Mouse (Mus musculus): ENCODE results near the gene Lcn12.

Gene Lcn12

DNA sequence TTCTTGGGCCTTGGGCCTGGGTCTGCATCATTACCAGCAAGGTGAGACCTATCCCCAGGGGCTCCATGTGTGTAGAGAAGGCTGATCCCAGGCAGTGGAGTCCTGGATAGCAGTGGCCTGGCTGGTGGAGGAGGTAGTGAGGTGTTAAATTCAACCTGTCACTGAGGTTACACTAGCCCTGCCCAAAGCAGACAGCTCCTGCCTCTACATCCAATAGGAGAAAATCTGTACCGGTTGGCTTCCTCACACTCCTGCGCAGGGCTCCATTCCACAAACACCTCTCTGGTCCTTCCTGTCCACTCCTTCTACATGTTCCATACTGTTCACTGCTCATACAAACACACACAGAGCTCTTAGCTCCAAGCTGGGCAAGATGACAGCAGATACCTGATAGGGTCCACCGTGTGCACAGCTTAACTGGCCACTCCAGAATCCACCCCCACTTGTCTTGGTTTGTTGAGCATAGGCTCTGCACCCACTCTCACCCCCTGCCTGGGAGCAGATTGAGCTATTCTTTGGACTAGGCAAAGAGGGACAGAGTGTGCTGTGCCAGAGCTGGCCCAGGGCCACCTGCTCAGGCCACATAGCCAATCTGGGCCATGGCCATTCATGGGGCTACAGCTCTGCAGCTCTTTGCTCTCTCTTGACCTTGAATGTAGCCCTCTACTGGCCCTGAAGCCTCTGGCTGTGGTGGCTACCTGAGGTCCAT, 15.6 kb downstream of the Lcn12 start:
- no peak for TF ChIP-seq GATA4 (IDR thresholded peaks at IDR 0.05; ENCODE audit: insufficient replicate concordance, low read length)

DNA sequence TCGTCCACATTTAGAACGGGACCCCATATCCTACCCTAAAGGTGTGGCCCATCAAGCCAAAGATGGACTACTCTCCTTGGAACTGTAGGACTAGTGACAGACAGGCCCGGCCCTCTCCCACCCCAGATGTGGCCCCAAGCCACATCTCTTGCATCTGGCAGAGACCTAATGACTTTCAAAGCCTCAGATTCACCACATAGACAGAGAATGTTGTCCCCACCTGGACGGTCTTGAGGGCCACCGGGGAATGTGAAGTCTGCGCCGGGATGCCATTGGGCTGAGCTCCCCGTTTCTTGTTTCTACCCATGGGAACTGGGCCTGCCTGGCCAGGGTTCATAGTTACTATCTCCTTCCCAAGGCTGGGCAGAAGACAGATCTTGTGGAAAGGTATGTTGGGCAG, 16.2 kb downstream of the Lcn12 start:
- no peak for TF ChIP-seq GATA4 (IDR thresholded peaks at IDR 0.05; ENCODE audit: insufficient replicate concordance, low read length)

DNA sequence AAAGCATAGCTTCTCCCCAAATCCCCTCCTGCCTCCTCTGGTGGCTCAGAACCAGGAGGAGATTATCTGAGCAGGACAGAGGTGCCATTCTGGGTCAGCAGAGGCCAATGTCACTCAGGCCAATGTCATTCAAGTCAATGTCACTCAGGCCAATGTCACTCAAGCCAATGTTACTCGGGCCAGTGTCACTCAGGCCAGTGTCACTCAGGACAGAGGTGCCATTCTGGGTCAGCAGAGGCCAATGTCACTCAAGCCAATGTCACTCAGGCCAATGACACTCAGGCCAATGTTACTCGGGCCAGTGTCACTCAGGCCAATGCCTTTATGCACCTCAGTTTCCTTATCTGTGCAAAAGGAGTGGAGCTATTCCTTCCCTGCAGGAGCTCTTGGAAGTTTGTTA, 21.2 kb downstream of the Lcn12 start:
- TF ChIP-seq GATA4 (IDR thresholded peaks at IDR 0.05; ENCODE audit: insufficient replicate concordance, low read length): peak; percentile 43; the same call in 1 of the 2 replicates

DNA sequence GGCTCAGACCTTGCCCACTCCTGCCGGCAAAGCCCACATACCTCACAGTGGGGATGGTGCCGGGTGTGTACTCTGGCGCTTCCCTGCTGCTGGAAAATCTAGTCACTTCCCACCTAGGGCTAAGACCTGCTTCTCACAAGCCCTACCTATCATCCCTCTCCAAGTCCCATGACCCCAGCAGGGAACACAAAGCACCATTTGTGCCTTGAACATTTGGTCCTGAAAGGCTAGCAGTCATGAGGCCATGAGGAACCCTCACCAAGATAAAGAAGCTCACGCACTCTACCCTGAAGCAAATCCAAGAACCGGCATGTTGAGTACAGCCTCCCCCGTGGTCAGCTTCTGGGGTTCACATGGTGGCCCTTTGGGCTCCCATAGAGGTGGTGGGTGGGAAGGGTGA, 23.7 kb downstream of the Lcn12 start, which contains the start of gene Ptgds:
Gene Ptgds (minus strand): TSS at position 78 of the 400 bp plus-strand sequence.
- no peak for TF ChIP-seq GATA4 (IDR thresholded peaks at IDR 0.05; ENCODE audit: insufficient replicate concordance, low read length)

DNA sequence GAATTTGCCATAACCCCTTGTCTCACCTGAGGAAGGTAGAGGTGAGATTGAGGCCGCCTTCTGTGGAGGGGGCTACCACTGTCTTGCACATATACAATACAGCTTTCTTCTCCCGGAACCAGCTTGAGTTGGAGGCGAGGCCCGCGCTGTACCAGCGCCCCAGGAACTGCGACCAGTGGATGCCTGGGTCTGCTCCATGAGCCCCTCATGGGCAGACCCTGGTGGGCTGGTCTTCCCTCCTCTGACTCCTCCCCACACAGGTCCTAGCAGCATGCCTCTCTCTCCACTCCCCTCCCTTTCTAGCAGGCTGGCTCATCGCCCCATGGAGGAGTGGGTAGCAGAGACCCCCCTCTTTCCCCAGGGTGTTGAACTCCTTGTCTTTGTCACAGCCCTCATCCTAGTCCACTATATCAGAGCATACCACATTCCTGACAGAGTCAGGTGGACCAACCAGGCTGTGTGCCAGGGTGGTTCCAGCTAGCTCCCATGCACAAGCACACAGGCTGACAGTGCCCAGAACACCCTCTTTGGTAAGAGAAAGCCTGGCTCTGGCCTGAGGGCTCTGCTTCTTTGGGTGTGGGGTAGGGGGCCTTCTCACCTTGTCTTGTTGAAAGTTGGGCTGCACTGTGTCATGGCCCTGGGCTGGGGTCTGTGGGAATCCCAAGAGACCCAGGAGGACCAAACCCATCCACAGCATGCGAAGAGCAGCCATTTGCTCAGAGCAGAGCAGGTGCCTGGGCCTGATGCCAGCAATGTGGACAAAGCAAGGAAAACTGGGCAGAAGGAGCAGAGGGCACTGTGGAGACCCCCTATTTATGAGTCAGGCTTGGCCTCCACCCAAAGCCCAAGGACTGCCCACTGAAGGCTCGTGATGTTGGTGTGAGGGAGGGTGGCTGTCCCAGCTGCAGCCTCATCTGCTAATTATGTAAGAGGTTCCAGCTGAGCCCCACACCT, 24.5 kb downstream of the Lcn12 start:
- TF ChIP-seq GATA4 (IDR thresholded peaks at IDR 0.05; ENCODE audit: insufficient replicate concordance, low read length): no peak

DNA sequence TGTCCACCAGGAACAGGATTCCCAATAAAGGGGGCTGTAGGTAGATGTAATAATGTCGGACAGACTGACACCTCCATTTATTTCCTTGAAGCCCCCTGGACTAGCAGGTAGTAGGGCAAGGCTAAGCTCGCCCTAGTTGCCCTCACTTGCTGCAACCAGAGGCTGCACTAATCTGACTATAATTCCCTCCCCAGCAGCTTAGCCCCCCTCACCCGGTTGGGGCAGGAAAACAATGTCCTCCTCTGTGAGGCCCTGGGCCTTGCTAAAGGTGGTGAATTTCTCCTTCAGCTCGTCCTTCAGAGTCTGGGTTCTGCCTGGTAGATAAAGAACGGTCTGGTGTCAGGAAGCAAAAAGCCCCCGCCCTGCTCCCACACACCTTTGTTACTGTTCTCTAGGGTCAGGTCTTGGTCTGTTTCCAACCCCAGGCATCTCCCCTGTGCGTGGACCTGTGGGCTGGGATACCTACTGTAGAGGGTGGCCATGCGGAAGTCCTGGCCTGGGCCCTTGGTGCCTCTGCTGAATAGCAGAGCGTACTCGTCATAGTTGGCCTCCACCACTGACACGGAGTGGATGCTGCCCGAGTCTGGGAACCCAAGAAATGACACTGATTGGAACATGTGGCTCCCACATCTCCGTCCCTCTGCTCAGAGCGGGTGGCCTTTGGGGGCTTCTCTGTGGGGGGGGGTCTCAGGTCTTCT, 26.0 kb downstream of the Lcn12 start:
- TF ChIP-seq GATA4 (IDR thresholded peaks at IDR 0.05; ENCODE audit: insufficient replicate concordance, low read length): no peak

DNA sequence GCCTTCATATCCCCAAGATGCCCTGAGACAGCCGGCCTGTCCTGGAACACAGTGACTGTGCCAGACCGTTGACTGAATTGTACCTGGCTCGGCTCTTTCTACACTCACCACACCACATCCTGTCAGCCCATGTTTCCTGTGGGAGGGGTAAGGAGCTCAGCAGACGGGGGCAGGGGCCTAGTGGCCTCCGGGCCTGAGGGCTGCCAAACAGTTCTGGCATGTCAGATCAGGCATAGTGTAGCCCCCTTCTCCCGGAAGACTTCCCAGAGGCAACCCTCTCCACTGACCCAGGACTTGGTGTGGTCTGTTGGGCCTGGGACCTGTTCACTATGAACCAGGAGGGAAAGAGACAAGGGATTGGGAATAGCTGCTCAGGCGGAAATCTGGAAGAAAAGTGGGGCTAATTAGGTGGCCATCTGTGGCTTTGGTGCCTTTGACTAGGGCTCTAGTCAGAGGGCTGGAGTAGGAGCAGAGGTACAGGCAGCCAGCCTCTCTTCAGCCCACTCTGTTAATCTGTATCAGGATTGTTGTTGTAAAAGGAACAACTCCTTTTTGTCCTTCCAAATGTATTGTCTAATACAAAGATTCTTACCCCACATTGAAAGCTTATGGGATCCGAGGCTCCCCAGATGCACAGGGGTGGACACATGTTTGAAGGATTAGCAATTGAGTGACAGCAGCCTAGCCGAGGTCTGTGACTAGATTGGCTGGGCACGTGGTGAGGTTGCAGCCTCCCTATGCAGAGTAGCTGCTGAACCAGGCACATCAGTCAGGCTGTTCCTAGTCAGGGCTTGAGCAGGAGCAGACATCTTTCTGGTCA, 27.7 kb downstream of the Lcn12 start:
- TF ChIP-seq GATA4 (IDR thresholded peaks at IDR 0.05; ENCODE audit: insufficient replicate concordance, low read length): no peak

DNA sequence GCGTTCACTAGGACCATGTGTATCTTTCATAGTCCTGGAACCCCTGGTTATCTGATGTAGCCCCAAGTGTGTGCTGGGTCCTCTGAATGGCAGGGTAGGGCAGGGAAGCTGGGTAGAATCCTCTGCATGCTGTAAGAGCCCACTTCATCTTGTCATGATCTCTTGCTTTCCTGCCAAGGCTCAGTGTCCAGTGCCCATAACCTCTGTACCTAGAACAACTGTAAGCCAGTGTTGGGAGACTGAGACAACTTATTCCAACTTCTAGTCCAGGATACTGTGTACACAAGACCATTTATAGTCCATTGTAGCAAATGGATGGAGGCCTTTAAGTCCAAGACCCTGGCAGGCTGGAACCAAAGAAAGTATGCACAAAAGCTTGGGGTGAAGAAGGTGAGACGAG, 28.5 kb downstream of the Lcn12 start:
- no peak for TF ChIP-seq GATA4 (IDR thresholded peaks at IDR 0.05; ENCODE audit: insufficient replicate concordance, low read length)

DNA sequence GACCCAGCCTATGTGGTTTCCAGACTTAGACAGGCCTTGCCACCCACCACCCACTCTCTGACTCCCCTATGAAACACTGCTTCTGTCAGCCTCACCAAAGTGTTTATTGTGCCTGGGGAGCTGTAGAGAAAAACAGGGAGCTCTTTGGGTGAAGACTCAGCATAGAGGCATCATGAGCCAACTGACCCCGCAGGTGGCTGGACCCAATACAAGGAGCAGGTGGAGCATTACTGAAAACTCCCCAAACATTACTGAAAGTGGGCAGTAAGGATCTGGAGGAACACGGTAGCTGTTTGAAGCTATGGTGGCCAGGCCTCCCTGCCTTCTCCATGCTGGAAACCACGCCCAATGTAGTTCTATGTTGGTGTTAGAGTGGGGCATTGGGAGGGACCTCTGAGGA, 30.1 kb downstream of the Lcn12 start:
- no peak for TF ChIP-seq GATA4 (IDR thresholded peaks at IDR 0.05; ENCODE audit: insufficient replicate concordance, low read length)

DNA sequence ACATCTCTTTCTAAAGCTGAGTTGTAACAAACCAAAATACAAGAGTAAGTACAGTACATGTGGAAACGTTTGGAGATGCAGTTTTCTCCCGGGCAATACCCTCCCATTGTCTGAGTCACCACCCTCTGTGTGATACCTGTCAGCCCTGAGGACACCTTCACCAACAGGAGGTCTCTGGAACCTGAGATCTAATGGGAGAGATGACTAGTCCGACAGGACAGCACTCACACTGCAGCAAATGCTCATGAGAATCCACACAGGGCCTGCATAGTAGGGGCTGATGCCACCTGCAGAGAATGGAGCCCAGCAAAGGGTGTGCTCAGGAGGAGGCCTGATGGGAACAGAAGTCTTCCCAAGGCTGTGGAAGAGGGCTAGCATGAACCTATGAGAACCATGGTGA, 32.3 kb downstream of the Lcn12 start:
- TF ChIP-seq GATA4 (IDR thresholded peaks at IDR 0.05; ENCODE audit: insufficient replicate concordance, low read length): no peak

DNA sequence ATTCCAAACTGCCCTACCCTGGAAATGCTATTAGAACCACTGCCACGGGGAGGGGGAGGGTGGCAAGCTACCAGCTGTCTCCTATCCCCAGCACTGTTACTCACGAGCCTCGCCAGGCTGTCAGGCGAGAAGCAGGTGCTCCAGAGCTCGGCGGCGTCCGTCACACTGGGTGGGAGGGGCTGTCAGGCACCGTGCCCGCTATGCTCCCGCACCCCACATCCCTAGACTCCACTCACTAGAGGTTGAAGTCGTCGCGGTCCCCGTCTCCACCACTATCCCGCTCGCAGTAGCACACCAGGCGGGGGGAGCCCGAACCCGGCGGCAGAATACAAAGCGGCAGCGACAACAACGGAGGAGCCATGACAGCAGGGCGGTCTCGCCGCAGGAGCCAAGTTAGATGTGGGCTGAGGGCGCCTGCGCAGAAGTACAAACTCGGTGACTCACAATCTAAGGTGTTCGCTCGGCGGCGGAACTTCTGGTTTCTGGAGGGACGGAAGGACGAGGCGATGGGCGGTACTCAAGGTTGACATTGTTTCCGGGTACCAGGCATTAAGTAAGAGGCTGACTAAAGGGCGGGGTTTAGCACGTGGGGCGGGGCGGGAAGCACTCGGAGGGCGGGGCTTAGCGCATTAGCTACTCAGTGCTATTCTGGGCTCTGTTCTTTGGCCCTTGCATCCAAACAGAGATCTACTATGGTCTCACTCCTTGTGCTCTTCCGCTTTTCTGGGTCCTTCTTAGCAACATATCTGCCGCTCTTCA, 33.0 kb downstream of the Lcn12 start, which contains the start of gene Paxx:
Gene Paxx (minus strand): TSS at position 544 of the 759 bp plus-strand sequence.
- no peak; the same call in 1 of the 2 replicates for TF ChIP-seq GATA4 (IDR thresholded peaks at IDR 0.05; ENCODE audit: insufficient replicate concordance, low read length)

DNA sequence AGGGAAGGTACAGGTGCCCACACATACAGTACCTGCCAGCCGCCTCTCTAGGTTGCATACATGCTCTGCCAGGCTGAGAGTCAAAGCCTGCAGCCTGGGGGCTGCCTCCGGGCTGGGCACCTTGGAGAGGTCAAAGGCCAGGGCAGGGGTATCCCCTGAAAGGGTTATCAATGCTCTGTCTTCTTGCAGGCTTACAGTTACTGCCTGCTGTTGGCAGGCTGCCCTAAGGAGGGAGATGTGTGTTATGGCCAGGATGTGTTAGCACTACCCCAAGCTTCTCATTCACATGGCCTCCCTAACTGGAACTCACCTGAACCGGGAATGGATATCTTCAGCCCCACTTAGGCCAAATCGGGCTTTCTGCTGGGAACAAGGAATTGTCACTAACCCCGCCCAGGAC, 33.6 kb downstream of the Lcn12 start:
- no peak for TF ChIP-seq GATA4 (IDR thresholded peaks at IDR 0.05; ENCODE audit: insufficient replicate concordance, low read length)

DNA sequence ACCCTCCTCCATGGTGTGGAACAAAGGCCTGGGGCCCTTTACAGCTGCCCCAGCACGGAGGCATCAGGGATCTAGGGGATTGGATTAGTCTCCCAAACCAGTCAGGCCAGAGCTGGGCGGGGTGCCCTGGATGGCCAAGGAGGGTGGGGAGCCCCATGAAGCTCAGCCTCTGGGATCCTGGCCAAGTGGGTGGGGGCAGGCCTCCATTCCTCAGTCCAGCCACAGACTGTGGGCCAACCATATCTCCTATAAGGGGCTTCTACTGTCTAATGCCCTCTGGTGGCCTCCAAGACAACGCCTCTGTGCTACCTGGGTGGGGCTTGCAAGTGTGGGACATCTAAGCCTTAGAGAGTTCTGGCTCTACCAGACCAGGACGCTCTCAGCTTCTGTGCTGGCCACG, 34.8 kb downstream of the Lcn12 start:
- no peak for TF ChIP-seq GATA4 (IDR thresholded peaks at IDR 0.05; ENCODE audit: insufficient replicate concordance, low read length)
